Comparison of ENCODE assay signal across 9 mouse cellular contexts in genomic region chr9:123531234-123531633, GRCm38 (mm10). TPM values are rescaled to one million over a fixed set of nuclear protein-coding genes. Genes with fewer than 3 reads are reported as not detected.
DNase-seq lines count a peak whose midpoint lies in the region; ATAC-seq and TF ChIP-seq lines count a peak whose summit lies in the region.
"Had no signal": no experiment of that assay in that cellular context is flagged by ENCODE, and none has a peak within 500 bp of the region (broad histone marks: within the 10 kb centered on the region; RNA-seq: fewer than 3 reads in every experiment).

No protein-coding gene starts in this region.

- H3K4me2 ChIP-seq in lung, embryonic 16.5 days (ENCODE audit: low read depth, low read length): peak overlapping the region; percentile 64
- H3K4me2 ChIP-seq in forebrain, embryonic 16.5 days (ENCODE audit: low read length): peak overlapping the region; percentile 79
- peak overlapping the region; percentile 76 for H3K4me2 ChIP-seq in limb, embryonic 14.5 days (replicated peaks; ENCODE audit: low read depth, low read length, severe bottlenecking)
- H3K4me2 ChIP-seq in stomach, embryonic 14.5 days (replicated peaks; ENCODE audit: low read depth, low read length): peak overlapping the region; percentile 69

- no peak for TF ChIP-seq POLR2A in lung, adult 2 months (IDR thresholded peaks at IDR 0.05; ENCODE audit: borderline replicate concordance, extremely low read depth, low read depth, low read length)
- no peak for TF ChIP-seq POLR2A in limb, embryonic 14.5 days (IDR thresholded peaks at IDR 0.05; ENCODE audit: borderline replicate concordance, extremely low read depth, insufficient read depth, insufficient read length)

- peaks cover 11% of the 10 kb centered on the region for H3K4me1 ChIP-seq in lung, embryonic 16.5 days (replicated peaks; ENCODE audit: control insufficient read depth, insufficient read depth, low read length)
- peaks cover 7% of the 10 kb centered on the region for H3K4me1 ChIP-seq in lung, adult 2 months (ENCODE audit: control insufficient read depth, insufficient read depth, low read length)
- H3K4me1 ChIP-seq in forebrain, embryonic 16.5 days (replicated peaks; ENCODE audit: control insufficient read depth, insufficient read depth, low read length): peaks cover 20% of the 10 kb centered on the region
- peaks cover 24% of the 10 kb centered on the region for H3K4me1 ChIP-seq in limb, embryonic 14.5 days (ENCODE audit: control insufficient read depth, insufficient read depth, low read length)
- peaks cover 13% of the 10 kb centered on the region; the same call in 1 of the 2 replicates for H3K4me1 ChIP-seq in stomach, embryonic 14.5 days (ENCODE audit: control insufficient read depth, insufficient read depth, low read length)

- no peaks in the 10 kb centered on the region for H3K36me3 ChIP-seq in lung, embryonic 16.5 days (ENCODE audit: control insufficient read depth, insufficient read depth, low read length)
- no peaks in the 10 kb centered on the region; the same call in 1 of the 2 replicates for H3K36me3 ChIP-seq in forebrain, embryonic 16.5 days (ENCODE audit: control insufficient read depth, insufficient read depth)
- peaks cover 2% of the 10 kb centered on the region; the same call in 1 of the 2 replicates for H3K36me3 ChIP-seq in limb, embryonic 14.5 days (ENCODE audit: control insufficient read depth, insufficient read depth, low read length)
- no peaks in the 10 kb centered on the region; the same call in 1 of the 2 replicates for H3K36me3 ChIP-seq in stomach, embryonic 14.5 days (ENCODE audit: control insufficient read depth, insufficient read depth, low read length)

- H3K9ac ChIP-seq in lung, embryonic 16.5 days (ENCODE audit: low read length): no peak overlapping the region
- H3K9ac ChIP-seq in forebrain, embryonic 16.5 days (replicated peaks; ENCODE audit: low read depth, low read length): no peak overlapping the region
- no peak overlapping the region for H3K9ac ChIP-seq in limb, embryonic 14.5 days (ENCODE audit: low read depth, low read length, severe bottlenecking)
- H3K9ac ChIP-seq in stomach, embryonic 14.5 days (replicated peaks; ENCODE audit: low read depth, low read length): peak overlapping the region; percentile 10; the same call in 1 of the 2 replicates

- no peaks in the 10 kb centered on the region for H3K9me3 ChIP-seq in lung, embryonic 16.5 days (ENCODE audit: control insufficient read depth, low read length)
- H3K9me3 ChIP-seq in forebrain, embryonic 16.5 days (ENCODE audit: control insufficient read depth, low read length): no peaks in the 10 kb centered on the region
- no peaks in the 10 kb centered on the region for H3K9me3 ChIP-seq in limb, embryonic 14.5 days (ENCODE audit: control insufficient read depth, low read length)
- no peaks in the 10 kb centered on the region for H3K9me3 ChIP-seq in stomach, embryonic 14.5 days (ENCODE audit: control insufficient read depth, low read depth, low read length)

- H3K4me3 ChIP-seq in lung, embryonic 16.5 days (ENCODE audit: low read length): peak overlapping the region; percentile 69; the same call in 1 of the 2 replicates
- no peak overlapping the region for H3K4me3 ChIP-seq in lung, adult 2 months (replicated peaks; ENCODE audit: extremely low read depth, low read depth, low read length)
- no peak overlapping the region for H3K4me3 ChIP-seq in forebrain, embryonic 16.5 days (replicated peaks; ENCODE audit: low read length)
- peak overlapping the region; percentile 98 for H3K4me3 ChIP-seq in limb, embryonic 14.5 days (replicated peaks; ENCODE audit: low read length)
- H3K4me3 ChIP-seq in stomach, embryonic 14.5 days (ENCODE audit: low read depth, low read length): peak overlapping the region; percentile 94; the same call in 1 of the 2 replicates

- no peak for TF ChIP-seq CTCF in lung, adult 2 months (IDR thresholded peaks at IDR 0.05; ENCODE audit: insufficient read depth, low read length)

- no peak overlapping the region for H3K27ac ChIP-seq in lung, embryonic 16.5 days (ENCODE audit: low read length)
- no peak overlapping the region for H3K27ac ChIP-seq in forebrain, embryonic 16.5 days (ENCODE audit: low read length)
- H3K27ac ChIP-seq in limb, embryonic 14.5 days (replicated peaks; ENCODE audit: low read depth, low read length): no peak overlapping the region
- H3K27ac ChIP-seq in stomach, embryonic 14.5 days (ENCODE audit: low read length): no peak overlapping the region

- DNase-seq in lung, adult 2 months: no peak
- DNase-seq in limb, embryonic 14.5 days (ENCODE audit: low spot score): no peak
- no peak for DNase-seq in cerebellum, adult 18-20 months
- DNase-seq in spleen, postnatal 36 days (ENCODE audit: low spot score in 2 of 2): no peak
- DNase-seq in layer of hippocampus, adult 9-11 months: no peak
- DNase-seq: right cerebral cortex, adult 18-20 months had no signal

- no peaks in the 10 kb centered on the region for H3K27me3 ChIP-seq in lung, embryonic 16.5 days (ENCODE audit: control insufficient read depth, insufficient read depth, low read depth, low read length)
- no peaks in the 10 kb centered on the region for H3K27me3 ChIP-seq in forebrain, embryonic 16.5 days (replicated peaks; ENCODE audit: control insufficient read depth, insufficient read depth, low read length)
- no peaks in the 10 kb centered on the region for H3K27me3 ChIP-seq in limb, embryonic 14.5 days (ENCODE audit: control insufficient read depth, insufficient read depth, low read length)
- no peaks in the 10 kb centered on the region for H3K27me3 ChIP-seq in stomach, embryonic 14.5 days (ENCODE audit: control insufficient read depth, insufficient read depth, low read length)

- ATAC-seq in lung, embryonic 16.5 days (ENCODE audit: low read depth): no peak
- no peak for ATAC-seq in forebrain, embryonic 16.5 days
- no peak for ATAC-seq in limb, embryonic 14.5 days (ENCODE audit: low FRiP score, low read depth)
- no peak for ATAC-seq in stomach, embryonic 14.5 days (ENCODE audit: insufficient number of reproducible peaks, insufficient read depth, low FRiP score, low read depth)

RNA-seq across cellular contexts. Expression of gene Sacm1l, which starts 1.7 kb away (rescaled TPM):
- polyA plus RNA-seq in lung, embryonic 16.5 days (2015; fragmentation: Nextera tagmentation; extraction: Ambion mirVana): 57.9 and 58.1 TPM in 2 replicates
- 5.6 and 9.8 TPM in 2 replicates for polyA plus RNA-seq in lung, adult 2 months (2012; rRNA removed)
- polyA plus RNA-seq in forebrain, embryonic 16.5 days (2015; fragmentation: Nextera tagmentation; extraction: Ambion mirVana): 54.2 and 60.3 TPM in 2 replicates
- 23.5 and 25.2 TPM in 2 replicates for polyA plus RNA-seq in limb, embryonic 14.5 days (2012; rRNA removed)
- 49.6 and 50.2 TPM in 2 replicates for polyA plus RNA-seq in limb, embryonic 14.5 days (2014; fragmentation: Nextera tagmentation; extraction: Ambion mirVana)
- polyA plus RNA-seq in stomach, embryonic 14.5 days (2014; fragmentation: Nextera tagmentation; extraction: Ambion mirVana): 51.7 and 53.8 TPM in 2 replicates

RNA-seq across cellular contexts. Expression of gene Limd1, which starts 52.7 kb away (rescaled TPM):
- 57.3 and 61.5 TPM in 2 replicates for polyA plus RNA-seq in lung, embryonic 16.5 days (2015; fragmentation: Nextera tagmentation; extraction: Ambion mirVana)
- 42.0 and 73.5 TPM in 2 replicates for polyA plus RNA-seq in lung, adult 2 months (2012; rRNA removed)
- polyA plus RNA-seq in forebrain, embryonic 16.5 days (2015; fragmentation: Nextera tagmentation; extraction: Ambion mirVana): 15.8 and 18.1 TPM in 2 replicates
- 32.5 and 41.1 TPM in 2 replicates for polyA plus RNA-seq in limb, embryonic 14.5 days (2012; rRNA removed)
- polyA plus RNA-seq in limb, embryonic 14.5 days (2014; fragmentation: Nextera tagmentation; extraction: Ambion mirVana): 58.4 and 63.1 TPM in 2 replicates
- 56.3 and 61.0 TPM in 2 replicates for polyA plus RNA-seq in stomach, embryonic 14.5 days (2014; fragmentation: Nextera tagmentation; extraction: Ambion mirVana)

Comparison
In these comparisons a context has a peak if more than half of its experiments do, and no peak if none do; other contexts are left out.
1. H3K4me3 ChIP-seq: peak in lung, embryonic 16.5 days (single experiment), limb, embryonic 14.5 days (single experiment) and stomach, embryonic 14.5 days (single experiment); none in lung, adult 2 months (single experiment) and forebrain, embryonic 16.5 days (single experiment).
2. Peak in every context shown above with its lines, with median percentiles within 50 percentile points of each other: H3K4me2 ChIP-seq.